Mouse (Mus musculus) lung, postnatal 0 days (tissue): ENCODE measurements around the gene Aak1. TPM values are rescaled to one million over a fixed set of nuclear protein-coding genes. Genes with fewer than 3 reads are reported as not detected.
A peak's percentile ranks its signal among the peaks of the same experiment; 100 is the strongest.

Experiments
- ATAC-seq: fragments of 200-750 bp; cut with Nextera tagmentation; 2 replicates; pipeline ENCODE4 v1.8.0; 2017; ENCODE audit warnings: moderate library complexity
- DNase-seq: peaks from one replicate; pipeline ENCODE4 v3.0.0-alpha.2; 2016; ENCODE audit warnings: low spot score
- H3K27ac ChIP-seq: fragments of 300-500 bp; sonication (generic); 2 replicates; pipeline ENCODE4 v1.5.1; 2014; ENCODE audit warnings: antibody characterized with exemption, mild to moderate bottlenecking, low read length, mixed read lengths
- H3K27me3 ChIP-seq: fragments of 300-500 bp; sonication (generic); replicated peaks from 2 replicates; pipeline ENCODE4 v1.6.1; 2014; ENCODE audit warnings: low read length, mixed read lengths; ENCODE audit not compliant: insufficient read depth
- H3K36me3 ChIP-seq: fragments of 300-500 bp; sonication (generic); 2 replicates; pipeline ENCODE4 v1.6.1; 2014; ENCODE audit warnings: low read length, mixed read lengths; ENCODE audit not compliant: insufficient read depth
- H3K4me1 ChIP-seq: fragments of 300-500 bp; sonication (generic); 2 replicates; pipeline ENCODE4 v1.6.1; 2014; ENCODE audit warnings: antibody characterized with exemption, low read depth, low read length, mixed read lengths; ENCODE audit not compliant: insufficient read depth
- H3K4me2 ChIP-seq: fragments of 300-500 bp; sonication (generic); replicated peaks from 2 replicates; pipeline ENCODE4 v1.6.1; 2014; ENCODE audit warnings: low read depth, mild to moderate bottlenecking, low read length, moderate library complexity, mixed read lengths
- H3K4me3 ChIP-seq: fragments of 300-500 bp; sonication (generic); 2 replicates; pipeline ENCODE4 v1.5.1; 2014; ENCODE audit warnings: low read depth, low read length
- H3K9ac ChIP-seq: fragments of 300-500 bp; sonication (generic); replicated peaks from 2 replicates; pipeline ENCODE4 v1.6.1; 2014; ENCODE audit warnings: low read depth, mild to moderate bottlenecking
- H3K9me3 ChIP-seq: fragments of 300-500 bp; sonication (generic); 2 replicates; pipeline ENCODE4 v1.6.1; 2016; ENCODE audit warnings: low read length, mixed read lengths
- CTCF ChIP-seq: IDR thresholded peaks from 2 replicates; pipeline ENCODE4 v1.5.1; 2016; ENCODE audit warnings: antibody characterized with exemption, mild to moderate bottlenecking
- EP300 ChIP-seq: IDR thresholded peaks from 2 replicates; pipeline ENCODE4 v1.6.1; 2016; ENCODE audit warnings: antibody characterized with exemption, mild to moderate bottlenecking, control low read depth
- WGBS: fragments of 180-500 bp; shearing (Covaris S2); extraction: QIAGEN DNeasy Blood & Tissue Kit; methylation state at CpG from one replicate; pipeline ENCODE4 v1.1.7; 2014; 5-methylcytosine and 5-hydroxymethylcytosine counted together
- polyA plus RNA-seq: library from polyadenylated mRNA; unstranded; fragments of >200 nt; fragmentation: Nextera tagmentation; extraction: Ambion mirVana; gene quantifications from 2 replicates; pipeline ENCODE4 v1.2.1, GENCODE M21; 2015

Gene Aak1
- polyA plus RNA-seq, 1 experiment from 2014 or later = 6.3 TPM

- DNase-seq = no peak
- H3K4me1 ChIP-seq = no peaks in the 10 kb centered on the region
- no peak for TF ChIP-seq EP300
- H3K27me3 ChIP-seq = no peaks in the 10 kb centered on the region
- H3K9me3 ChIP-seq = no peaks in the 10 kb centered on the region
- WGBS = 80% methylated on average over 2 of the region's 2 CpGs
- H3K9ac ChIP-seq = no peak overlapping the region
- no peak overlapping the region for H3K4me3 ChIP-seq
- ATAC-seq = no peak
- no peak overlapping the region for H3K4me2 ChIP-seq
- H3K36me3 ChIP-seq = no peaks in the 10 kb centered on the region
- no peak overlapping the region for H3K27ac ChIP-seq
Measured at GRCm38 (mm10) chr6:86907191-86907590, 57.9 kb downstream of the Aak1 start.

DNA sequence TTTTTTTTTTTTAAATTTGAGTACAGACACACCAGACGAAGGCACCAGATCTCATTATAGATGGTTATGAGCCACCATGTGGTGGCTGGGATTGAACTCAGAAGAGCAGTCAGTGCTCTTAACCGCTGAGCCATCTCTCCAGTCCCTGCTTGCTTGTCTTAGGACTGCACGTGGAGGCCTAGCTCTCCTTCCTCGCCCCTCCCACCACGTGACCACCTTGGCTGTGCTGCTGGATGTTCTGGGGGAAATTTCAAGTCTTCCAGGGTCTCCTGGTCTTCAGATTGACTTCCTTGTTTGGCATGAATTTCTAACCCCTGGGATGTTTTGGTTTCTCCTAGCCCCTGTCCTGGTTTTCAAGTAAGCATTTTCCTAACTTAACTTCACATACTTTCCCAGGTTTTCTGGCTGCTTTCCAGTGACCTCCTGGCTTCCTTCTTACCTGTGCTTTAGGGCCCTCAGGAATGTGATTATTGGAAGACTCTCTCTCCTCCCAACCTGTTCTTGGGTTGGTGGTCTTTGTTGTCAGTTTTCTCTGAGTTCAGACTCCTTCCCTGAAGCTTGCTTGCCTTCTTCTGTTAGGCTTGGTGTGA, 59.3 kb downstream of the Aak1 start:
- H3K27me3 ChIP-seq = no peaks in the 10 kb centered on the region
- no peak overlapping the region for H3K4me2 ChIP-seq
- H3K4me1 ChIP-seq = no peaks in the 10 kb centered on the region
- H3K9ac ChIP-seq = no peak overlapping the region
- TF ChIP-seq CTCF (no peak), EP300 (no peak)
- DNase-seq = no peak
- H3K27ac ChIP-seq = no peak overlapping the region
- ATAC-seq = no peak
- no peak overlapping the region for H3K4me3 ChIP-seq
- WGBS = 63% methylated on average over 5 of the region's 5 CpGs
- H3K9me3 ChIP-seq = no peaks in the 10 kb centered on the region
- H3K36me3 ChIP-seq = no peaks in the 10 kb centered on the region

- H3K4me2 ChIP-seq = no peak overlapping the region
- no peak overlapping the region for H3K4me3 ChIP-seq
- no peaks in the 10 kb centered on the region for H3K9me3 ChIP-seq
- no peak overlapping the region for H3K27ac ChIP-seq
- WGBS = 68% methylated on average over 7 of the region's 7 CpGs
- ATAC-seq = no peak
- no peak overlapping the region for H3K9ac ChIP-seq
- H3K27me3 ChIP-seq = no peaks in the 10 kb centered on the region
- no peaks in the 10 kb centered on the region for H3K4me1 ChIP-seq
- H3K36me3 ChIP-seq = no peaks in the 10 kb centered on the region
- DNase-seq = no peak
- TF ChIP-seq CTCF = no peak
- TF ChIP-seq EP300 = no peak
Measured at GRCm38 (mm10) chr6:86909881-86910280, 60.6 kb downstream of the Aak1 start.

GRCm38 (mm10) chr6:86916157-86916820, 67.0 kb downstream of the Aak1 start:
- no peak overlapping the region for H3K4me3 ChIP-seq
- no peak overlapping the region for H3K4me2 ChIP-seq
- H3K27ac ChIP-seq = no peak overlapping the region
- H3K27me3 ChIP-seq = no peaks in the 10 kb centered on the region
- DNase-seq = no peak
- H3K4me1 ChIP-seq = peaks cover 6% of the 10 kb centered on the region; the same call in 1 of the 2 replicates
- H3K9me3 ChIP-seq = no peaks in the 10 kb centered on the region
- no peaks in the 10 kb centered on the region for H3K36me3 ChIP-seq
- H3K9ac ChIP-seq = no peak overlapping the region
- no peak for TF ChIP-seq CTCF
- no peak for TF ChIP-seq EP300
- no peak for ATAC-seq
- WGBS = 74% methylated on average over 5 of the region's 5 CpGs

- DNase-seq = peak; percentile 45
- peak; percentile 30 for ATAC-seq
- WGBS = 53% methylated on average over 4 of the region's 4 CpGs
- H3K9me3 ChIP-seq = no peaks in the 10 kb centered on the region
- no peak overlapping the region for H3K4me2 ChIP-seq
- H3K36me3 ChIP-seq = no peaks in the 10 kb centered on the region
- no peak for TF ChIP-seq CTCF
- no peak for TF ChIP-seq EP300
- no peak overlapping the region for H3K9ac ChIP-seq
- H3K27me3 ChIP-seq = no peaks in the 10 kb centered on the region
- peaks cover 6% of the 10 kb centered on the region; the same call in 1 of the 2 replicates for H3K4me1 ChIP-seq
- no peak overlapping the region for H3K27ac ChIP-seq
- no peak overlapping the region for H3K4me3 ChIP-seq
Measured at GRCm38 (mm10) chr6:86917231-86917630, 67.9 kb downstream of the Aak1 start.

DNA sequence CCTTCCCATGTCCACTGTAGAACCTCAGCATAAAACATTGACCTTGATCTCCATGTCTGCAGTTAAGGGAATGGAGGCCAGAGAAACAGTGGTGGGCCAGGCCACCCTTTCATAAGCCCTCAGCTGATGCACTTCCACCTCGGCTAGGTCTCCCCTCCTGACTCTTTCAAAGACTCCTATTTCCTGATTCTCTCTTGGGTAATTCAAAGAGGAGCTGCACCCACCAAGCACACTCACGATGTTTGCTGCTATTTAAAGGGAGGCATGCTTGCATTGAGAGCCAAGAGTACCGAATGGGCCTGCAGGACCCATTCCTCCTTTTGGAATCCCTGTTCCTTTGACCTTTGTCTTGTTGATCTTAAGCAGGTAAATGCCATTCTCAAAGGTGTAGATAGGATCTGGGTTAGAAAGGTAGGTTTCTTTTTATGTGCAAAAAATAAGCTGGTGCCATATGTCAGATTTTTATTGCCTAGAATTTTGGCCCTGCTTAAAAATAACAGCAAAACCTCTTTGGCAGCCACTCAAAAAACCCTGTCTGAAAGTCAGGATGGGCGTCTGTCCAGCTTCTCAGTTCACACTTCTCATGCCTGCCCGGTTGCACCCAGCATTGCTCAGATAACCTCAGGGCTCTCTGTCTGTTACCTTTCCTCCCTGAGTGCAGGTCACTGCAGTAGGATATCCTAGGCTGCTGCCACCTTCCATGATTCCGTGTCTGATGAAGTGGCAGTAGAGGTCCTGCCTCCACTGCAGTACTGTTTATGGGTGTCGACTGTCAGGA, 68.9 kb downstream of the Aak1 start:
- no peak for TF ChIP-seq EP300
- no peak for TF ChIP-seq CTCF
- H3K4me3 ChIP-seq = no peak overlapping the region
- no peak overlapping the region for H3K9ac ChIP-seq
- no peaks in the 10 kb centered on the region for H3K9me3 ChIP-seq
- no peaks in the 10 kb centered on the region for H3K27me3 ChIP-seq
- DNase-seq = peak; percentile 7
- H3K4me1 ChIP-seq = peaks cover 6% of the 10 kb centered on the region; the same call in 1 of the 2 replicates
- H3K4me2 ChIP-seq = no peak overlapping the region
- H3K36me3 ChIP-seq = no peaks in the 10 kb centered on the region
- no peak overlapping the region for H3K27ac ChIP-seq
- no peak for ATAC-seq
- WGBS = 34% methylated on average over 7 of the region's 7 CpGs
